ENCODE assay signal across 9 mouse cellular contexts in the genomic region with DNA sequence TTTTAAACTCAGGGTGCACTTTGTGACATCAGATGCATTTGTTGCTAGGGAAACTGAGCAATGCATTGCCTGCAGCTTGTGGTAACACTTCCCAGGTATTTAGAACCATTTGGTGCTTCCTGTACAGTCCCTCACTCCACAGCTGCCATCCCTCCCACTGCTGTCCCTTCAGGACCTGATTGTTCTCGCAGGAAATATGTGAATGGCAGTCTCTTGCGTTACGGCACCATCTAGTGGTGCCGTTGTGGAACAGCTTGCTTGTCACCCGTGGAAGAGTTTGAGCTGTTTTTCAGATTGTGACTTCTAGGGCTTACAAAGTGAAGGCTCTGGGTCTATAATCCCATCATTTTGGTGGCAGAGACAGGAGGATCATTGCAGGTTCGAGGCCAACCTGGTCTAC. TPM values are rescaled to one million over a fixed set of nuclear protein-coding genes. Genes with fewer than 3 reads are reported as not detected.
DNase-seq lines count a peak whose midpoint lies in the region; ATAC-seq and TF ChIP-seq lines count a peak whose summit lies in the region.
"Had no signal": no experiment of that assay in that cellular context is flagged by ENCODE, and none has a peak within 500 bp of the region (broad histone marks: within the 10 kb centered on the region; RNA-seq: fewer than 3 reads in every experiment).

No protein-coding gene starts in this region.

- DNase-seq in left cerebral cortex, adult 18-20 months (ENCODE audit: low spot score in 2 of 2), result peak; percentile 51 to 63
- no peak for DNase-seq in left cerebral cortex, adult 11 months (ENCODE audit: low spot score)
- peak; percentile 90 for DNase-seq in ZHBTc4 (ENCODE audit: low read depth, low spot score)
- DNase-seq in embryo, embryonic 10 days (ENCODE audit: low spot score), result peak; percentile 82
- DNase-seq in kidney, adult 9 months, result peak; percentile 29
- DNase-seq in liver, postnatal 0 days, result peak; percentile 26
- peak; percentile 86 for DNase-seq in retina, postnatal 1 day

- TF ChIP-seq EP300 in liver, postnatal 0 days (IDR thresholded peaks at IDR 0.05; ENCODE audit: low read depth), result no peak

- no peaks in the 10 kb centered on the region for H3K9me3 ChIP-seq in liver, postnatal 0 days (ENCODE audit: low read length)

- H3K4me3 ChIP-seq in liver, postnatal 0 days (ENCODE audit: low read depth, low read length), result no peak overlapping the region
- H3K4me3 ChIP-seq: erythroblast, embryonic 14.5 days had no signal

- 4% methylated on average over 6 of the region's 6 CpGs for WGBS in liver, postnatal 0 days (ENCODE audit: insufficient replicate concordance)

- no peak overlapping the region for H3K27ac ChIP-seq in liver, postnatal 0 days (ENCODE audit: low read depth)

- no peaks in the 10 kb centered on the region for H3K4me1 ChIP-seq in liver, postnatal 0 days (ENCODE audit: insufficient read depth)

- no peaks in the 10 kb centered on the region for H3K27me3 ChIP-seq in liver, postnatal 0 days (ENCODE audit: insufficient read depth, low read length)

- no peak for ATAC-seq in liver, postnatal 0 days
- ATAC-seq in erythroid progenitor cell, adult 5-6 weeks (replicated peaks; ENCODE audit: low FRiP score, poor library complexity, severe bottlenecking), result no peak

- H3K36me3 ChIP-seq in liver, postnatal 0 days (replicated peaks; ENCODE audit: insufficient read depth, low read length), result no peaks in the 10 kb centered on the region

- H3K9ac ChIP-seq in liver, postnatal 0 days (replicated peaks), result no peak overlapping the region

- H3K4me2 ChIP-seq in liver, postnatal 0 days (ENCODE audit: low read depth, low read length), result no peak overlapping the region

- peak; percentile 81 for TF ChIP-seq CTCF in liver, postnatal 0 days (IDR thresholded peaks at IDR 0.05; ENCODE audit: low read depth)

RNA-seq across cellular contexts. Expression of gene Piwil1, which starts 31.6 kb away (rescaled TPM):
- total RNA-seq in left cerebral cortex, adult 18-20 months (2021), result not detected
- polyA plus RNA-seq in liver, postnatal 0 days (2015; fragmentation: Nextera tagmentation; extraction: Ambion mirVana), result not detected in 2 replicates
- total RNA-seq in erythroid progenitor cell, adult 5-6 weeks (2015; ENCODE audit: low replicate concordance), result not detected in 2 replicates
- total RNA-seq in erythroid progenitor cell, adult 5-6 weeks (2017; ENCODE audit: low replicate concordance), result not detected in 2 replicates
- polyA plus RNA-seq: erythroblast, embryonic 14.5 days had no signal
